In genomic region chr14:11731223-11731920, GRCm38 (mm10) we compare ENCODE assay signal across 27 mouse cellular contexts.
DNase-seq lines count a peak whose midpoint lies in the region; ATAC-seq and TF ChIP-seq lines count a peak whose summit lies in the region.
"Had no signal": no experiment of that assay in that cellular context is flagged by ENCODE, and none has a peak within 500 bp of the region (broad histone marks: within the 10 kb centered on the region; RNA-seq: fewer than 3 reads in every experiment).

No protein-coding gene starts in this region.

- H3K4me3 ChIP-seq in kidney, postnatal 0 days (replicated peaks; ENCODE audit: low read depth, low read length), result no peak overlapping the region
- no peak overlapping the region for H3K4me3 ChIP-seq in lung, adult 2 months (replicated peaks; ENCODE audit: extremely low read depth, low read depth, low read length)
- H3K4me3 ChIP-seq: forebrain, embryonic 13.5 days; heart, embryonic 15.5 days; hindbrain, embryonic 12.5 days; intestine, embryonic 15.5 days; limb, embryonic 13.5 days; neural tube, embryonic 15.5 days had no signal

- no peak for ATAC-seq in kidney, postnatal 0 days (replicated peaks; ENCODE audit: low FRiP score, low read depth)
- ATAC-seq: activated CD4-positive, CD25-positive, alpha-beta regulatory T cell, adult 4 months; forebrain, embryonic 13.5 days; hindbrain, postnatal 0 days; intestine, embryonic 15.5 days had no signal

- no peaks in the 10 kb centered on the region for H3K9me3 ChIP-seq in kidney, postnatal 0 days (replicated peaks; ENCODE audit: low read length)
- H3K9me3 ChIP-seq: forebrain, embryonic 13.5 days; heart, embryonic 15.5 days; hindbrain, embryonic 12.5 days; intestine, embryonic 15.5 days; limb, embryonic 13.5 days; neural tube, embryonic 15.5 days had no signal

- H3K4me2 ChIP-seq in kidney, postnatal 0 days (ENCODE audit: low read length), result no peak overlapping the region
- H3K4me2 ChIP-seq: forebrain, embryonic 13.5 days; heart, embryonic 15.5 days; hindbrain, embryonic 12.5 days; intestine, embryonic 15.5 days; limb, embryonic 13.5 days; liver, embryonic 11.5 days; neural tube, embryonic 15.5 days had no signal

- no peak for TF ChIP-seq POLR2A in lung, adult 2 months (IDR thresholded peaks at IDR 0.05; ENCODE audit: borderline replicate concordance, extremely low read depth, low read depth, low read length)

- peak; percentile 23 for DNase-seq in embryo, embryonic 10 days (ENCODE audit: low spot score)
- no peak for DNase-seq in embryo, embryonic 10.5 days (ENCODE audit: low spot score)
- peak; percentile 37 for DNase-seq in kidney, postnatal 0 days (ENCODE audit: low spot score)
- DNase-seq in kidney, postnatal 4 days, result no peak
- DNase-seq in lung, postnatal 36 days, result peak; percentile 31
- no peak for DNase-seq in lung, adult 2 months
- no peak for DNase-seq in Muller cell, postnatal 12 days (ENCODE audit: inconsistent ontology term)
- DNase-seq: cerebellum, adult 8-10 months; cerebellum, postnatal 25 days; gastrocnemius, postnatal 10 days; heart, postnatal 36 days; kidney, adult 2 months; kidney, postnatal 36 days; midbrain, embryonic 14.5 days; retina, postnatal 1 day; right cerebral cortex, postnatal 14 days; thymus, postnatal 4 days had no signal

- H3K27ac ChIP-seq in kidney, postnatal 0 days, result no peak overlapping the region
- H3K27ac ChIP-seq: forebrain, embryonic 13.5 days; heart, embryonic 15.5 days; hindbrain, embryonic 12.5 days; hindbrain, postnatal 0 days; intestine, embryonic 15.5 days; limb, embryonic 13.5 days; macrophage; neural tube, embryonic 15.5 days had no signal

- H3K9ac ChIP-seq in kidney, postnatal 0 days (ENCODE audit: low read depth, low read length), result no peak overlapping the region
- H3K9ac ChIP-seq: forebrain, embryonic 13.5 days; heart, embryonic 15.5 days; hindbrain, embryonic 12.5 days; intestine, embryonic 15.5 days; limb, embryonic 13.5 days; neural tube, embryonic 15.5 days had no signal

- TF ChIP-seq CTCF in kidney, postnatal 0 days (IDR thresholded peaks at IDR 0.05; ENCODE audit: low read depth), result no peak
- no peak for TF ChIP-seq CTCF in lung, adult 2 months (IDR thresholded peaks at IDR 0.05; ENCODE audit: insufficient read depth, low read length)

- H3K27me3 ChIP-seq in kidney, postnatal 0 days (ENCODE audit: insufficient read depth, low read length), result no peaks in the 10 kb centered on the region
- H3K27me3 ChIP-seq: forebrain, embryonic 13.5 days; heart, embryonic 15.5 days; hindbrain, embryonic 12.5 days; intestine, embryonic 15.5 days; limb, embryonic 13.5 days; neural tube, embryonic 15.5 days had no signal

- H3K4me1 ChIP-seq in kidney, postnatal 0 days (replicated peaks; ENCODE audit: insufficient read depth, low read length), result no peaks in the 10 kb centered on the region
- peaks cover 5% of the 10 kb centered on the region for H3K4me1 ChIP-seq in lung, adult 2 months (ENCODE audit: control insufficient read depth, insufficient read depth, low read length)
- H3K4me1 ChIP-seq: forebrain, embryonic 13.5 days; hindbrain, embryonic 12.5 days; intestine, embryonic 15.5 days had no signal

- WGBS in kidney, postnatal 0 days, result 30% methylated on average over 7 of the region's 7 CpGs
- WGBS in lung, adult 2 months, result 21% methylated on average over 7 of the region's 7 CpGs

- no peaks in the 10 kb centered on the region for H3K36me3 ChIP-seq in kidney, postnatal 0 days (ENCODE audit: insufficient read depth, low read length)
- H3K36me3 ChIP-seq: heart, embryonic 15.5 days; hindbrain, embryonic 12.5 days; intestine, embryonic 15.5 days; limb, embryonic 13.5 days; neural tube, embryonic 15.5 days had no signal

Comparison
In these comparisons a context has a peak if more than half of its experiments do, and no peak if none do; other contexts are left out.
1. DNase-seq: peak in embryo, embryonic 10 days (single experiment), kidney, postnatal 0 days (single experiment) and lung, postnatal 36 days (single experiment); none in embryo, embryonic 10.5 days (single experiment), kidney, postnatal 4 days (0 of 2), lung, adult 2 months (single experiment) and Muller cell, postnatal 12 days (single experiment).